Mouse (Mus musculus): Measurements from ENCODE around the gene Tmem165. TPM values are rescaled to one million over a fixed set of nuclear protein-coding genes. Genes with fewer than 3 reads are reported as not detected.

The Tmem165 gene
- polyA plus RNA-seq (2015; fragmentation: Nextera tagmentation; extraction: Ambion mirVana), result 58.8 and 60.5 TPM in 2 replicates

DNA sequence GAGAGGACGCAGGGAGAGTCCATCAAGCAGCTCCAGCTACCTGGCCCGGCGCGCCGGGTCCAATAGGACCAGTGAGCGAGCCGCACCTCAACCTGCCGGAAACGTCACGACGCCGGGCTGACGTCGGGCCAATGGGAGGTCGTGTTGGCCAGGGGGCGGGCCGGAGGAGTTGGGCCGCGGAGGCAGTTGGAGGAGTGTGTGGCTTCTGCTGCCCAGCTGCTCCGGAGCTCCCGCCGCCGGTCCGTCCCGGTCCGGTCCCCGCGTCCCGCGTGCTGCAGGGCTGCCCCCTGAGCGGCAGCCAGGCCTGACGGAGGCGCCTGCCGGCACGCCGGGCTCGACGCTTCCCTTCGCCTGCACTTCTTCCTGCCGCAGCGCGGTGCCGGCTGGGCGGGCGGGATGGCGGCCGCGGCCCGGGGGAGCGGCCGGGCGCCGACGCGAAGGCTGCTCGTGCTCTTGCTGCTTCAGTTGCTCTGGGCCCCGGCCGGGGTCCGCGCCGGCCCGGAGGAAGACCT is at the start of gene Tmem165:
Gene Tmem165, plus strand, starts transcription at position 131 of the 512 bp plus-strand sequence.
- H3K9me3 ChIP-seq (ENCODE audit: control insufficient read depth, low read length), result no peaks in the 10 kb centered on the region
- ATAC-seq, result peak; percentile 98
- peak within 1 kb of the TSS; percentile 89 for H3K4me2 ChIP-seq (ENCODE audit: low read depth, low read length)
- peak within 1 kb of the TSS; percentile 95 for H3K4me3 ChIP-seq (ENCODE audit: low read length)
- H3K27me3 ChIP-seq (replicated peaks; ENCODE audit: control insufficient read depth, insufficient read depth, low read length), result no peaks in the 10 kb centered on the region
- under 1% methylated on average over 55 of the region's 62 CpGs for WGBS
- peaks cover 22% of the 10 kb centered on the region for H3K4me1 ChIP-seq (ENCODE audit: control insufficient read depth, insufficient read depth, low read length)
- peak within 1 kb of the TSS; percentile 98 for H3K9ac ChIP-seq (ENCODE audit: low read depth, low read length)
- H3K27ac ChIP-seq (ENCODE audit: low read length), result peak within 1 kb of the TSS; percentile 96
- no peaks in the 10 kb centered on the region for H3K36me3 ChIP-seq (ENCODE audit: control insufficient read depth, insufficient read depth, low read length)

DNA sequence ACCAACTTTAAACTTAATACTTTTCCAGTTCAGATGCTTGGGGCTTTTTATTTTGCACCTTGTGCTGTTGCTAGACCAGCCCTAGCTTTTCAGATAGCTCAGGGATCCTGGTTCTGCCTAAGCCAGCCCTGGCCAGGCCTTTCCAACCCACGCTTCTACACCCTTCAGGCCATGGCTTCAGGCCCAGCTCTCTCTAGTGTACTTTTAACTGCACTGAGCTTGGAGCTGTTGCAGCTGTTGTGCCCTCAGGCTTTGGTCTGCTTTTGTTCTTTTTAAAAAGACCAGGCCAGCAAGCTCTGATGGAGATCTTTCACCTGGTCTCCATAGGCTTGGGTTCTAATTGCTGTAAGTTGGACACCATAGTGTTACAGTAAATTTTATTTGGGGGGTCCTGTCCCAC is 48.0 kb upstream of the Tmem165 start:
- H3K9ac ChIP-seq (ENCODE audit: low read depth, low read length), result no peak overlapping the region
- H3K27me3 ChIP-seq (replicated peaks; ENCODE audit: control insufficient read depth, insufficient read depth, low read length), result no peaks in the 10 kb centered on the region
- H3K36me3 ChIP-seq (ENCODE audit: control insufficient read depth, insufficient read depth, low read length), result no peaks in the 10 kb centered on the region
- peaks cover 9% of the 10 kb centered on the region for H3K4me1 ChIP-seq (ENCODE audit: control insufficient read depth, insufficient read depth, low read length)
- no peak overlapping the region for H3K4me2 ChIP-seq (ENCODE audit: low read depth, low read length)
- 63% methylated on average over 1 of the region's 1 CpGs for WGBS
- H3K4me3 ChIP-seq (ENCODE audit: low read length), result no peak overlapping the region
- no peak overlapping the region for H3K27ac ChIP-seq (ENCODE audit: low read length)
- no peak for ATAC-seq
- no peaks in the 10 kb centered on the region for H3K9me3 ChIP-seq (ENCODE audit: control insufficient read depth, low read length)

DNA sequence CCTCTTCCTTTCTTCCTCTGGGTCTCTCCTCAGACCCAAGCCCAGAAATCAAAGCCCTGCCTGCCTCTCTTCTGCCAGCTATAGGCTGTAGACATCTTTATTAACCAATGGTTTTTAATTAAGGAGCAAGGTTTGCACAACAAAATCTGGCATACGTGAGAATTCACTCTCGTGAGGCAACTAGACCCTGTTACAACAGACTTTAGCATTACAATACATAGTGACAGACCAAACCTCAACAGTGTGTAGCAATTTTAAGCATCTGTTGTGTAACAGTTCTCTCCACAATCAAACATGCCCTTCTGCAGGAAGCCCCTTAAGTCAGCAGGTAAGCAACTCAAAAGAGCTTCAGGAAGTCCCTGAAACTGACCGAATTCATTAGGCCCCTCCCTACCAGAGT is 47.4 kb upstream of the Tmem165 start:
- Histone ChIP-seq H3K4me3 (ENCODE audit: low read length) (no peak overlapping the region), H3K4me2 (ENCODE audit: low read depth, low read length) (no peak overlapping the region), H3K27ac (ENCODE audit: low read length) (0 out of 2 replicates have a peak overlapping the region, but pooled peaks have one; percentile 16), H3K27me3 (replicated peaks; ENCODE audit: control insufficient read depth, insufficient read depth, low read length) (no peaks in the 10 kb centered on the region), H3K9ac (ENCODE audit: low read depth, low read length) (no peak overlapping the region), H3K9me3 (ENCODE audit: control insufficient read depth, low read length) (no peaks in the 10 kb centered on the region), H3K36me3 (ENCODE audit: control insufficient read depth, insufficient read depth, low read length) (no peaks in the 10 kb centered on the region), H3K4me1 (ENCODE audit: control insufficient read depth, insufficient read depth, low read length) (peaks cover 9% of the 10 kb centered on the region)
- no peak for ATAC-seq
- 92% methylated on average over 3 of the region's 3 CpGs for WGBS

DNA sequence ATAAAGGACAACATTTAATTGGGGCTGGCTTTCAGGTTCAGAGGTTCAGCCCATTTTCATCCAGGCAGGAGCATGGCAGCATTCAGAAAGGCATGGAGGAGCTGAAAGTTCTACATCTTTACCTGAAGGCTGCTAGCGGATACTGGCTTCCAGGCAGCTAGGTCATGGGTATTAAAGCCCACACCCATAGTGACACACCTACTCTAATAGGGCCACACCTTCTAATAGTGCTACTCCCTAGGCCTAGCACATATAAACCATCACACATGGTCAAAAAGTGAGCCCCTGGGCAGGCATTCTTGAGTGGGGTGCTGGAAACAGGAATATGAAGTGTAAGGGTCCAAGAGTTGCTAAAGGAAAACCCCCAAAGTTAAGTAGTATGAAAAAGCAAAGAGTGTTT is 46.1 kb upstream of the Tmem165 start:
- Histone ChIP-seq H3K4me2 (ENCODE audit: low read depth, low read length) (no peak overlapping the region), H3K4me1 (ENCODE audit: control insufficient read depth, insufficient read depth, low read length) (peaks cover 9% of the 10 kb centered on the region), H3K36me3 (ENCODE audit: control insufficient read depth, insufficient read depth, low read length) (no peaks in the 10 kb centered on the region), H3K4me3 (ENCODE audit: low read length) (no peak overlapping the region), H3K9me3 (ENCODE audit: control insufficient read depth, low read length) (no peaks in the 10 kb centered on the region), H3K27me3 (replicated peaks; ENCODE audit: control insufficient read depth, insufficient read depth, low read length) (no peaks in the 10 kb centered on the region), H3K9ac (ENCODE audit: low read depth, low read length) (no peak overlapping the region), H3K27ac (ENCODE audit: low read length) (no peak overlapping the region)
- 88% methylated on average over 1 of the region's 1 CpGs for WGBS
- ATAC-seq, result no peak

DNA sequence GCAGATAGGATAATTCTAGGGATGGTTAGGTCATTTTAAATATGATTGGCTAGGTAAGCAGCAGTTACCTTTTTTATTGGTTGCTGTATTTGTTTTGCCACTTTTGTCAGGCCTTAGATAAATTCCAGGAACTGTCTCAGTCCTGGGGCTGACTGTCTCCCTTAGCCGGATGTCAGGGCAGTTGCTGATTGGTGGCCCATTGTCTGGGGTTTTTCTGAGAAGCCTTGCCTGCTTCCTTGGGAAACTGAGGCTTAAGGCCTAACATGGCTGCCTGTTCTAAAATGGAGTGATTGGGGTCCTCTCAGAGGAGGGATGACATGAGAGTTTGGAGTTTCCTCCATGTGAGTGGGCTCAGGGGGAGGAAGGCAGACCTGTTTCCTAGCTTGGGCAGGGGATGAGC is 45.6 kb upstream of the Tmem165 start:
- WGBS, result 56% methylated on average over 1 of the region's 1 CpGs
- peaks cover 9% of the 10 kb centered on the region for H3K4me1 ChIP-seq (ENCODE audit: control insufficient read depth, insufficient read depth, low read length)
- no peaks in the 10 kb centered on the region for H3K27me3 ChIP-seq (replicated peaks; ENCODE audit: control insufficient read depth, insufficient read depth, low read length)
- ATAC-seq, result no peak
- no peaks in the 10 kb centered on the region for H3K9me3 ChIP-seq (ENCODE audit: control insufficient read depth, low read length)
- H3K27ac ChIP-seq (ENCODE audit: low read length), result no peak overlapping the region
- no peak overlapping the region for H3K4me2 ChIP-seq (ENCODE audit: low read depth, low read length)
- H3K4me3 ChIP-seq (ENCODE audit: low read length), result no peak overlapping the region
- H3K36me3 ChIP-seq (ENCODE audit: control insufficient read depth, insufficient read depth, low read length), result no peaks in the 10 kb centered on the region
- no peak overlapping the region for H3K9ac ChIP-seq (ENCODE audit: low read depth, low read length)

DNA sequence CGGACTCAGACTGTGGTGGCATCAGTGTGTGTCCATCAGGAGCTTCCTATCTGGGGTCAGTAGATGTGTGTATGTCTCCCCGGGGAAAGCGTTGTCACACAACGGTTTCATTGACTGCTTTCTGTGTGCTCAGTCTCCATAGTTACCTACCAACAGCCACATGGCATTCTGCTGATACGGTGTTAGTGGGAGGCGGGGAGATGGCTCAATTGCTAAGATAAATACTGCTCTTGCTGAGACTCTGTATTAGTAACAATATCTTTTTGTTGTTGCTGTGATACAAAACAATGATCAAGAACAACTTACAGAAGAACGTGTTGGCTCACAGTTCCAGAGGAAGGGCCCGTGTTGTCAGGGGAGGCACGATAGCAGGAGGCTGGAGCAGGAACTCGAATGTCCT is 45.2 kb upstream of the Tmem165 start:
- Histone ChIP-seq H3K4me2 (ENCODE audit: low read depth, low read length) (no peak overlapping the region), H3K27me3 (replicated peaks; ENCODE audit: control insufficient read depth, insufficient read depth, low read length) (no peaks in the 10 kb centered on the region), H3K4me1 (ENCODE audit: control insufficient read depth, insufficient read depth, low read length) (peaks cover 9% of the 10 kb centered on the region), H3K4me3 (ENCODE audit: low read length) (no peak overlapping the region), H3K9me3 (ENCODE audit: control insufficient read depth, low read length) (no peaks in the 10 kb centered on the region), H3K36me3 (ENCODE audit: control insufficient read depth, insufficient read depth, low read length) (no peaks in the 10 kb centered on the region), H3K27ac (ENCODE audit: low read length) (no peak overlapping the region), H3K9ac (ENCODE audit: low read depth, low read length) (no peak overlapping the region)
- 58% methylated on average over 10 of the region's 10 CpGs for WGBS
- no peak for ATAC-seq

DNA sequence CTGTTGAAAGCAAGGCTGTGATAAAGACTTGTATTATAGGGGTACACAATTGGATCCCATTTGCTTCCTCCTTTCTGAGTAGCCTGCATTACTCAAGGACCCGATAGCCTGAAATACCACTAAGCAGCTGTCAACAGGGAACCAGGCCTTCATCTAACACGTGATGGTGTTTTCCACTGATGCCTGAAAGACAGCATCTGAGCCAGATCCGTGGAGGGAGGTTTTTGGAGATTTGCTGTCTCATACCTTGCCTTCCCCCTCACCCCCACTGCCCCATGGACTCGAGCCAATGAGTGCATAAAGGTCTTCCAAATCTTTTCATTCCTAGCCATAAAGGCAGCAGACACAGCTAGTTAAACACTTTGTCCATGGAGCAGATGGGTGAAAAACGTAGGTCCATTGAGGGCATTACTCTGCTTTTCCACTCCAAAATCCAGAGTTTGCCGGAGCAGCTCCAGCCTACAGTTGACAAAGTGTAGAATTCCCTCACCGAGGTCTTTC is 44.5 kb upstream of the Tmem165 start:
- Histone ChIP-seq H3K4me3 (ENCODE audit: low read length) (peak overlapping the region; percentile 77), H3K27ac (ENCODE audit: low read length) (no peak overlapping the region)

DNA sequence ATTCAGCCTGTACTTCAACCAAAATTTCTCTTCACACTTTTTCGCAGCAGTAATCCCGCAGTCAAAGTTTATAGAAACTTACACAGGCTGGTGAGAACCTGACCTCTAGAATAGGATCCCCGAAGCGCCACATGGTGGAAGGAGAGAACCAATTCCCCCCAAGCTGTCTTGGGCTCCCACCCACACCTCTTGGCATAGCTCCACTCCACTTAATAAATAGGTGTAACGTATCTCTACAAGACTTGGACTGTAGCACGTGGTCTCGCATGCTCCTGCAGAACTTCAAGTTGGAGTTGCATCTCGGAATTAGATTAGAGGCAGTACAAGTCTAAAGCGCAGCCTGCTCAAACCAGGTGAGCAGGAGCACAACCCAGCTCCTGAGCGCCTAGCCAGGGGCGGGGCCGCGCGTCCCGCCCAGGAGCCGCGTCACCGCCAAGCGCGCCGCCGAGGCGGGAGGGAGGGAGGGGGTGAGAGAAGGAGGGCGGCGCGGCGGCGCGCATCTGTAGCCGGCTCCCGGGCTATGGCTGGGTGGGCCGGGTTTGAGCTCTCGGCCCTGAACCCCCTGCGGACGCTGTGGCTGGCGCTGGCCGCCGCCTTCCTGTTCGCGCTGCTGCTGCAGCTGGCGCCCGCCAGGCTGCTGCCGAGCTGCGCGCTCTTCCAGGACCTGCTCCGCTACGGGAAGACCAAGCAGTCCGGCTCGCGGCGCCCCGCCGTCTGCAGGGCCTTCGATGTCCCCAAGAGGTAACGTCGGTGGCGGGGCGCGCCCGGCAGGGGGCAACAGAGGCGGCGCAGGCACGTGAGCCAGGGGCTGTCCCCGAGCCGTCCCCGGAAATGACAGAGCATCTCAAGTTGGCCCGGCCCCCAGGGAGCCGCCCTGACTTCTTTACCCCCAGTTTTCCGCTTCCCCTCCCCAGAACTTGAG is 43.6 kb upstream of the Tmem165 start, which contains the start of gene Srd5a3:
Gene Srd5a3, plus strand, starts transcription at position 464 of the 922 bp plus-strand sequence.
- H3K9me3 ChIP-seq (ENCODE audit: control insufficient read depth, low read length), result no peaks in the 10 kb centered on the region
- WGBS, result under 1% methylated on average over 60 of the region's 69 CpGs
- H3K36me3 ChIP-seq (ENCODE audit: control insufficient read depth, insufficient read depth, low read length), result no peaks in the 10 kb centered on the region
- H3K27ac ChIP-seq (ENCODE audit: low read length), result peak within 1 kb of the TSS; percentile 99
- ATAC-seq, result peak; percentile 98
- H3K9ac ChIP-seq (ENCODE audit: low read depth, low read length), result peak within 1 kb of the TSS; percentile 95
- no peaks in the 10 kb centered on the region for H3K27me3 ChIP-seq (replicated peaks; ENCODE audit: control insufficient read depth, insufficient read depth, low read length)
- H3K4me2 ChIP-seq (ENCODE audit: low read depth, low read length), result peak within 1 kb of the TSS; percentile 76
- H3K4me1 ChIP-seq (ENCODE audit: control insufficient read depth, insufficient read depth, low read length), result peaks cover 9% of the 10 kb centered on the region
- peak within 1 kb of the TSS; percentile 77 for H3K4me3 ChIP-seq (ENCODE audit: low read length)

More for the DNA sequence above, 44.5 kb upstream of the Tmem165 start:
- peak overlapping the region; percentile 76 for H3K4me2 ChIP-seq (ENCODE audit: low read depth, low read length)
- peak overlapping the region; percentile 95; the same call in 1 of the 2 replicates for H3K9ac ChIP-seq (ENCODE audit: low read depth, low read length)
- peaks cover 9% of the 10 kb centered on the region for H3K4me1 ChIP-seq (ENCODE audit: control insufficient read depth, insufficient read depth, low read length)
- WGBS, result 42% methylated on average over 7 of the region's 7 CpGs
- ATAC-seq, result no peak
- H3K36me3 ChIP-seq (ENCODE audit: control insufficient read depth, insufficient read depth, low read length), result no peaks in the 10 kb centered on the region
- no peaks in the 10 kb centered on the region for H3K27me3 ChIP-seq (replicated peaks; ENCODE audit: control insufficient read depth, insufficient read depth, low read length)
- no peaks in the 10 kb centered on the region for H3K9me3 ChIP-seq (ENCODE audit: control insufficient read depth, low read length)

DNA sequence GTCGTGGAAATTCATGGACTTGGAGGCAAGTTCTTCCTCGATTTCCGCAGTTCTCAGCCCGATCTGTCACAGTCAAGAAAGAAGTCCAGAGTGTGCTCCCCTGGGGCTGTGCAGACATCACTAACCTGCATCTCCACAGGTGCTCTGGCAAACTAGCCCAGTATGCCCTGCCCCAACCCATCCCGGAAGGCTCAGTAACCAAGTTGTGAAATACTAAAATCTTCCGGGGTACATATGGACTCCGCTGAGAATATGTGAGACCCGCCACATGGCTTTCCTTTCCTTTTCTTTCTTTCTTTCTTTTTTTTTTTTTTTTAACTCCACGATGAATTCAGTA is 43.0 kb upstream of the Tmem165 start:
- Histone ChIP-seq H3K4me3 (ENCODE audit: low read length) (peak overlapping the region; percentile 77), H3K4me1 (ENCODE audit: control insufficient read depth, insufficient read depth, low read length) (peaks cover 9% of the 10 kb centered on the region), H3K36me3 (ENCODE audit: control insufficient read depth, insufficient read depth, low read length) (no peaks in the 10 kb centered on the region), H3K27me3 (replicated peaks; ENCODE audit: control insufficient read depth, insufficient read depth, low read length) (no peaks in the 10 kb centered on the region), H3K4me2 (ENCODE audit: low read depth, low read length) (peak overlapping the region; percentile 76), H3K27ac (ENCODE audit: low read length) (peak overlapping the region; percentile 99), H3K9me3 (ENCODE audit: control insufficient read depth, low read length) (no peaks in the 10 kb centered on the region), H3K9ac (ENCODE audit: low read depth, low read length) (peak overlapping the region; percentile 95)
- peak; percentile 62 for ATAC-seq
- WGBS, result 9% methylated on average over 9 of the region's 9 CpGs
